Mouse (Mus musculus) lung, embryonic 14.5 days (tissue): Measurements from ENCODE around the gene Fam229a. TPM values are rescaled to one million over a fixed set of nuclear protein-coding genes. Genes with fewer than 3 reads are reported as not detected.

Source experiments
- ATAC-seq: fragments of 200-750 bp; cut with Nextera tagmentation; 2 replicates; pipeline ENCODE4 v1.8.0; 2017; ENCODE audit warnings: mild to moderate bottlenecking, moderate TSS enrichment, moderate library complexity; ENCODE audit not compliant: insufficient read depth
- DNase-seq: peaks from one replicate; pipeline ENCODE4 v3.0.0-alpha.2; 2015
- H3K27ac ChIP-seq: fragments of 300-500 bp; sonication (generic); 2 replicates; pipeline ENCODE4 v1.5.1; 2014; ENCODE audit warnings: low read depth, mild to moderate bottlenecking, moderate library complexity
- H3K27me3 ChIP-seq: fragments of 300-500 bp; sonication (generic); 2 replicates; pipeline ENCODE4 v1.6.1; 2014; ENCODE audit warnings: low read length, control low read depth; ENCODE audit not compliant: insufficient read depth
- H3K36me3 ChIP-seq: fragments of 300-500 bp; sonication (generic); 2 replicates; pipeline ENCODE4 v1.6.1; 2014; ENCODE audit warnings: control low read depth; ENCODE audit not compliant: insufficient read depth
- H3K4me1 ChIP-seq: fragments of 300-500 bp; sonication (generic); 2 replicates; pipeline ENCODE4 v1.6.1; 2014; ENCODE audit warnings: antibody characterized with exemption, control low read depth; ENCODE audit not compliant: insufficient read depth
- H3K4me2 ChIP-seq: fragments of 300-500 bp; sonication (generic); 2 replicates; pipeline ENCODE4 v1.6.1; 2014; ENCODE audit warnings: mild to moderate bottlenecking
- H3K4me3 ChIP-seq: fragments of 300-500 bp; sonication (generic); 2 replicates; pipeline ENCODE4 v1.5.1; 2014; ENCODE audit warnings: low read depth, low read length
- H3K9ac ChIP-seq: fragments of 300-500 bp; sonication (generic); 2 replicates; pipeline ENCODE4 v1.6.1; 2014
- H3K9me3 ChIP-seq: fragments of 300-500 bp; sonication (generic); 2 replicates; pipeline ENCODE4 v1.6.1; 2016; ENCODE audit warnings: low read depth, low read length, control low read depth
- CTCF ChIP-seq: IDR thresholded peaks from 2 replicates; pipeline ENCODE4 v1.5.1; 2016; ENCODE audit warnings: antibody characterized with exemption, low read depth
- whole genome bisulfite sequencing: fragments of 180-500 bp; shearing (Covaris S2); extraction: QIAGEN DNeasy Blood & Tissue Kit; methylation state at CpG from one replicate; pipeline ENCODE4 v1.1.7; 2014; 5-methylcytosine and 5-hydroxymethylcytosine counted together
- polyA plus RNA-seq: library from polyadenylated mRNA; unstranded; fragments of >200 nt; fragmentation: Nextera tagmentation; extraction: Ambion mirVana; gene quantifications from 2 replicates; pipeline ENCODE4 v1.2.1, GENCODE M21; 2014

The Fam229a gene
- polyA plus RNA-seq, 1 experiment from 2014 or later: not detected

DNA sequence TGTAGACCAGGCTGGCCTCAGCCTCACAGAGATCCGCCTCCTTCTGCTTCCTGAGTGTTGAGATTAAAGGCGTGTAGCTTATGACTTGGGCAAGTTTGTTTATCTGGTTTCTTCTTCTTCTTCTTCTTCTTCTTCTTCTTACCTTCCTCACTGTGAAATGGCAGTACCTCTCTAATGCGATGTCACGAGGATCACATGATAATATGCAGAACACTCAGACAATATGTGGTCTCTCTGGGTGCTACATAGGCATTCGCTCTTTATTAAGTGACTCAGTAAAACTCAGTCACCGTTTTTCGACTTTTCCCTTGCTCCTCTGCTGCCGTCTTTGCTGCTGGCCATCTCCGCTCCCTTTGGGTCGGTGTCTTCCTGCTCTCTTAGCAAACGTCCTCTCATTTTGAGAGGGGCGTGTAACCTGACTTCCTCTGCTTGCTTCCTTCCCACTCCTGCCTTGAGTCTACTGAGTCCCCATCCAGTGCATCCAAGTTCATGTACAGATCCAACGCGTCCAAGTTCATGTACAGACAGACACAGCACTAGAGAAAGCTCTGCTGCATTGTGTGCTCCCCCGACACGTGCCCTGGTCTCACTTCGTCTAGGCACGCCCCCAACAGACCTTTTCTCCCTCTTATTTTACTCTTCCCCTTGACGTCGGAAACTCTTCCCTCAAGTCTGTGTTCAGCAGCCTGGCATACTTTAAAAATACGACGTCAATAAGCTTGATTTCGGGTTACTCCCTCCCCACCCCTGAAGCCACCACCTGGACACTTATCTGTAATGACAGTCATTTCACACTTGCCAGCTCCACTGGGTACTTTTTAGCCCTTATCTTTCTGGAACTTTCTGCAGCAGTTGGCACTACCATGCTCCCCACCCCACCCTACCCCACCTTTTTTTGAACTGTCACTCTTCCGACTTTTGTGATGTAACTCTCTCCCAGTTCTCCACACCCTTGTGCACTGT, 27.6 kb upstream of the Fam229a start:
- Histone ChIP-seq H3K27me3 (no peaks in the 10 kb centered on the region), H3K4me3 (peak overlapping the region; percentile 2; the same call in 1 of the 2 replicates), H3K9ac (no peak overlapping the region), H3K9me3 (no peaks in the 10 kb centered on the region), H3K36me3 (peaks cover 36% of the 10 kb centered on the region), H3K27ac (peak overlapping the region; percentile 43; the same call in 1 of the 2 replicates), H3K4me2 (peak overlapping the region; percentile 77), H3K4me1 (peaks cover 3% of the 10 kb centered on the region; the same call in 1 of the 2 replicates)
- 84% methylated on average over 24 of the region's 24 CpGs for WGBS
- ATAC-seq (no peak), DNase-seq (no peak)
- no peak for TF ChIP-seq CTCF

DNA sequence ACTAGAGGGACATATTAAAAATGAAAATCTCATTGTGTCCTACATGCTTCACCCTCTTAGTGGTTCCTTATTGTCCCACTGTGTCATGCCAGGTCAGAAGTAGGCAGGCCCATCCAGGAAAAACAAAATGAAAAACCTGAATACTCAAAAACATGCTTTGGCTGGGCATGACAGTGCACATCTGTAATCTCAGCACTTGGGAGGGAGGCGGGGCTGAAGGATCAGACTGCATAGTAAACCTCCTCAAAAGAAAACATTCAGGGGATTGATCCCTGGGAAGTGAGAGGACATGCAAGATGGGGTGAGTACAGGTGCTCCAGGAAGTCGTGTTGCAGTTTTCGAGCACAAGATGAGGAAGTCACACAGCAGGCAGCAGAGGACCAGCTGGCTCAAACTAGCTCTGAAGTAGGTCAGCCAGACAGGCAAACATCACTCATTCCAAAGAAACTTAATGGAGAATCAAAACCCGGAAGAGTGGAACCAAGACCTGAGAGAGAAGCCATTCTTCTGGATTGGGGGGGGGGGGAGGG, 26.6 kb upstream of the Fam229a start:
- Histone ChIP-seq H3K36me3 (peaks cover 46% of the 10 kb centered on the region), H3K4me1 (peaks cover 3% of the 10 kb centered on the region; the same call in 1 of the 2 replicates), H3K27me3 (no peaks in the 10 kb centered on the region), H3K27ac (no peak overlapping the region; the same call in 1 of the 2 replicates), H3K9ac (no peak overlapping the region), H3K4me3 (no peak overlapping the region), H3K9me3 (no peaks in the 10 kb centered on the region), H3K4me2 (no peak overlapping the region)
- no peak for TF ChIP-seq CTCF
- WGBS: 83% methylated on average over 4 of the region's 4 CpGs
- ATAC-seq (no peak), DNase-seq (no peak)

DNA sequence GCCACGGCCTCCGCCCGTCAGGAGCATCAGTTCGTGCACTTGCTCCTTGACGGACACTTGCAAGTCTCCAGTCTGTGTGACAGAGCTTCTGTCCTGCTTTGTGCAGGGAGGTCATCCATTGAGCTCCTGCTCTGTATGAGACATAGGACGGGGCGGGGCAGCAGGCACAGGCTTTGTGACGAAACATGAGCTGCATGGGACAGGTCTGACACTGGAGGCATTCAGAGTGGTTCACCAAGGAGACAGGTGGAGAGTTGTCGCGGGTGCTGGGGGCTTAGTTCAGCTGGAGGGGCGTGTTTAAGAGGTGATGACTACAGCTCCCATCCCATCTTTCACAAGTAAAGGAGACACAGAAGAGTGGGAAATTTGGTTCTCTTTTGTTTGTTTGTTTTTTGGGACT, 14.9 kb upstream of the Fam229a start:
- WGBS: 89% methylated on average over 11 of the region's 11 CpGs
- ATAC-seq: no peak
- Histone ChIP-seq H3K4me3 (no peak overlapping the region), H3K4me2 (no peak overlapping the region), H3K9ac (no peak overlapping the region), H3K27me3 (no peaks in the 10 kb centered on the region), H3K4me1 (no peaks in the 10 kb centered on the region), H3K27ac (no peak overlapping the region), H3K36me3 (peaks cover 67% of the 10 kb centered on the region), H3K9me3 (no peaks in the 10 kb centered on the region)
- no peak for DNase-seq
- no peak for TF ChIP-seq CTCF

DNA sequence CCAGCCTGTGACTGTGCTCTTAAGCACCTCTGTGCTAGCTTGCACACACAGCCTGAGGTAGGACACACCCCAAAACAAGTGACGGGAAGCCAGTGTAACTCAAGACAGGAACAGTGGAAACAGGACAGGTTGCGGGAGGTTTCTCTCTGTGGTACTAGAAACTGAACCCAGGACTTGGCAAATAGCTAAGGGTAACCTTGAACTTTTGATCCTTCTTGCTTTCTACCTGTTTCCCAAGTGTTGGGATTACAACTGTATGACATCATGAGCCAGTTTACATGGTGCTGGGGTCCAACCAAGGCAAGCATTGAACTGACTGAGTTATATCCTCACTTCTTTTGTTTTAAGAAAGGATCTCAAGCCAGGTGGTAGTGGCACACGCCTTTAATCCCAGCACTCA, 11.1 kb upstream of the Fam229a start:
- no peak overlapping the region for H3K4me3 ChIP-seq

DNA sequence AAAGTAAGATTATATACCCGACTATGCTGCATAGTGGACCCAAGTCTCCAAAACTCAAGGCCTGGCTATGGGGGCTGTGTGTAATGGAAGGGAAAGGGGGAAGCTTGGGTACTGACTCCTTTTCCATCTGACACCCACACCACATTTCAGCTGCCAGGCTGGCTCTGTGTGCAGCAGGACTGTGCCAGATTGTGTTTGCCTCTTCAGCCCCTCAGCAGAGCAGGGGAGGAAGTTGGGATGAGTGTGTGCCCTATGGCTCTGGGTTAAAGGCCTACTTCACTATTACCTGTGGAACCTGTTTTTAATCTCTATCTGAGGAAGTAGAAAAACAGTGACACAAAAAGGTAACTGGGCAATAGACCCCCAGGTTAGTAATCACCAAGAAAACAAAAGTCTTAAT, 9.9 kb upstream of the Fam229a start:
- H3K36me3 ChIP-seq: peaks cover 61% of the 10 kb centered on the region
- no peak for TF ChIP-seq CTCF
- H3K27me3 ChIP-seq: no peaks in the 10 kb centered on the region
- H3K27ac ChIP-seq: no peak overlapping the region
- no peaks in the 10 kb centered on the region for H3K4me1 ChIP-seq
- 91% methylated on average over 1 of the region's 1 CpGs for WGBS
- no peak overlapping the region for H3K4me2 ChIP-seq
- ATAC-seq (no peak), DNase-seq (no peak)
- no peaks in the 10 kb centered on the region for H3K9me3 ChIP-seq
- H3K4me3 ChIP-seq: no peak overlapping the region
- no peak overlapping the region for H3K9ac ChIP-seq

More for the DNA sequence above, 11.1 kb upstream of the Fam229a start:
- TF ChIP-seq CTCF: no peak
- Histone ChIP-seq H3K27me3 (no peaks in the 10 kb centered on the region), H3K9me3 (no peaks in the 10 kb centered on the region), H3K9ac (no peak overlapping the region), H3K4me1 (no peaks in the 10 kb centered on the region), H3K27ac (no peak overlapping the region), H3K4me2 (no peak overlapping the region), H3K36me3 (peaks cover 60% of the 10 kb centered on the region)
- no peak for DNase-seq
- 86% methylated on average over 3 of the region's 3 CpGs for WGBS
- no peak for ATAC-seq

DNA sequence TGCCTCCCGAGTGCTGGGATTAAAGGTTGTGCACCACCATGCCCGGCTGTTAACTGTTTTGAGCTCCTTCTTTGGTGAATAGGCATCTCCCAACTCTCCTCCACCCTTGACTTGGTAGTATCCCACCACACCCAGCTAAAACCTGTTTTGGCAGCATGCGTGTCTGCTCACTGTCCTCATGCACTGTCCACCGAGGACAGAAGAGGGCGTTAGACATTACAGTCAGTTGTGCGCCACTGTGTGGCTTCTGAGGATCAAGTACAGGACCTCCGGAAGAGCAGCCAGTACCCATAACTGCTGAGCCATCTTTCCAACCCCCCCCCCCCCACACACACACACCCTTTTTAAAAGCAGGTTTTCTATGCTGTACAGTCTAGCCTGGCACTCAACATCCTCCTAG, 3.7 kb downstream of the Fam229a start:
- peak; percentile 19; the same call in 1 of the 2 replicates for TF ChIP-seq CTCF
- no peaks in the 10 kb centered on the region for H3K4me1 ChIP-seq
- 0 out of 2 replicates have a peak, but pooled peaks cover 5% of the 10 kb centered on the region for H3K36me3 ChIP-seq
- H3K4me2 ChIP-seq: no peak overlapping the region
- no peak overlapping the region for H3K4me3 ChIP-seq
- DNase-seq: no peak
- H3K9me3 ChIP-seq: no peaks in the 10 kb centered on the region
- H3K9ac ChIP-seq: no peak overlapping the region
- WGBS: 68% methylated on average over 7 of the region's 7 CpGs
- no peak overlapping the region for H3K27ac ChIP-seq
- H3K27me3 ChIP-seq: peaks cover 19% of the 10 kb centered on the region
- no peak for ATAC-seq
